Mouse (Mus musculus) hindlimb bud, embryonic 11.5 days (tissue): ENCODE results near the gene Evx1.

Experiments
- DNase-seq: peaks from one replicate; pipeline ENCODE4 v3.0.0-alpha.2; 2012; ENCODE audit warnings: low read depth, low spot score; ENCODE audit errors: extremely low spot score

The Evx1 gene

DNA sequence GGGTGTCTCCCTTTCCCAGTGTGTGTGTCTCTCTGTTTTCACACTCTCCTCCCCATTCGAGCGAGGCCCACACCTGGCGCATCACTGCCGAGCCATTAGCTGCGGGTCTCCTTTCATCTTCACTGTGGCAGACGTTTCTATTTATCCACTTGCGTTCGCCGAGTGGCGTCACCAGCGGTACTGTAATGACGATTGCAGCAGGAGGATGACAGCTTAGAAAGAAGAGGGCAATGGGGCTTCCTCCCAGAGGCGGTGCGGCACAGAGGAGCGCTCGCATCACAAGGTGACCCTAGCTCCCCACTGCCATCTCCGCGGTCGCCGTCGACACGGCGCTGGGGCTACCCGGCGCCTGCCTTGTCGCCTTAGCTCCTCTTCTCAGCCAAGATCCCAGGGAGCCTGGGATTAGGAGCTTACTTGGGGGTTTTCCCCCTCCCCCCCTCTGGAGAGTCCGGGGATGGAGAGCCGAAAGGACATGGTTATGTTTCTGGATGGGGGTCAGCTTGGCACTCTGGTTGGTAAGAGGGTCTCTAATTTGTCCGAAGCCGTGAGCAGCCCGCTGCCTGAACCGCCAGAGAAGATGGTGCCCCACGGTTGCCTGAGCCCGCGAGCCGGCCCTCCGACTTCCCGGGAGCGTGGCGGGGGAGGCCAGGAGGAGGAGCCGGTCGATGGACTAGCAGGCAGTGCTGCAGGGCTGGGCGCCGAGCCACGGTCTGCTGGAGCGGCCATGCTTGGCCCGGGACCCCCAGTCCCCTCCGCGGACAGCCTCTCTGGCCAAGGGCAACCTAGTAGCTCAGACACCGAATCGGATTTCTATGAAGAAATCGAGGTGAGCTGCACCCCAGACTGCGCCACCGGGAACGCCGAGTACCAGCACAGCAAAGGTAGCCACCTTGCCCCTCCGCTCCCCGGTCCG is at the start of gene Evx1:
TSS of gene Evx1 (plus strand) at position 108 of the 913 bp plus-strand sequence.
- no peak for DNase-seq

DNA sequence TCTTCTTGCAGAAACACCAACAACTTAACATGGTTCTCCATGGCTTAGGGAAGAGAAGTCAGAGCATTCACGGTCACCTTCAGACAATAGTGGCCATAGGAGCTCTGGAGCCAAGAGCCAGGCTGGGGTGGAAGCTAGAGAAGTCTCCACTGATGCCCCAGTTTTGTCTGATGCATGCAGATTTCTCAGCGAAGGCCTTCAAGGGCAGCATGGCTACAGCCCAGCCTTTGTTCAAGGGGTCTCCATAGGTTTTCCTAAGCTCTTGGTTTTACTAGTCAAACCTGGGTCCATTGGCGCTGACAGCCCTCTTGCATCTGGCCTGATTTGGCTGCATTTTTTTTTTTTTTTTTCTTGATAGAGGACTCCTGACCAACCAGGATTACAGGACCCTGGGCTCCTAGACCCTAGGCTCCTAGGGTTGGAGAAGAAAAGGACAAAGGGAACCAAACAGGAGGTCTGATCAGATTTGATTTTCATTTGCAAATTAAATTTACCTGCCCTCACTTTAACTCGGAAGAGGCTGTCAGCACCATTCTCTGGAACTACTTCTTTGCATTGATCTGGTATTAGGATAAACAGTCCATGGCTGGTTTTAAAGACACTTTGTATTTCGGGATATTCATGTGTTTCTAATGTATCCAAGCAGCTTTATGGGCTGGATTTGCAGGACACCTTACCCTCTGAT is 49.0 kb upstream of the Evx1 start:
- peak; percentile 2 for DNase-seq

- peak; percentile 26 for DNase-seq
Measured at GRCm38 (mm10) chr6:52265306-52265912, 47.9 kb upstream of the Evx1 start.

GRCm38 (mm10) chr6:52265913-52266665 is 47.2 kb upstream of the Evx1 start:
- DNase-seq = peak; percentile 56

GRCm38 (mm10) chr6:52266666-52266985 is 46.7 kb upstream of the Evx1 start:
- no peak for DNase-seq

- DNase-seq = no peak
Measured at GRCm38 (mm10) chr6:52267221-52267620, 46.1 kb upstream of the Evx1 start.

DNA sequence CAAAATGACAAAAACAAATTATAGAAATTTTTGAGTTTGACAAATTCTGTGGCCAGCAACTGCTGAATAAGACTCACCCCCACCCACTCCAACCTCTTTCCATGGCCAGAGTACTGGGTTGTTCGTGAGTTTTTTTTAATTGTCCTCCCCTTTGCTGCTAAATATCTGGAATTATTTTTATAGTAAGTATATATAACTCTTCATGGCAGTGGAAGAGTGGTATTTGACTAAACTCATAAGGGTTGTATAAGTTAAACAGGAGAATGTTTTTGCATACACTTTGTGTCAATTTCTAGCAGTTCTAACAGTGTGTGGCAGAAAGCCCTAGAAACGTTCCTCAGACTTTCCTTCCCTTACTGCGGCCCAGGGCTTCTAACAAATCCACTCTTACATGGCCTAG is 45.6 kb upstream of the Evx1 start:
- peak; percentile 20 for DNase-seq

- DNase-seq = no peak
Measured at GRCm38 (mm10) chr6:52268341-52268740, 45.0 kb upstream of the Evx1 start.

DNA sequence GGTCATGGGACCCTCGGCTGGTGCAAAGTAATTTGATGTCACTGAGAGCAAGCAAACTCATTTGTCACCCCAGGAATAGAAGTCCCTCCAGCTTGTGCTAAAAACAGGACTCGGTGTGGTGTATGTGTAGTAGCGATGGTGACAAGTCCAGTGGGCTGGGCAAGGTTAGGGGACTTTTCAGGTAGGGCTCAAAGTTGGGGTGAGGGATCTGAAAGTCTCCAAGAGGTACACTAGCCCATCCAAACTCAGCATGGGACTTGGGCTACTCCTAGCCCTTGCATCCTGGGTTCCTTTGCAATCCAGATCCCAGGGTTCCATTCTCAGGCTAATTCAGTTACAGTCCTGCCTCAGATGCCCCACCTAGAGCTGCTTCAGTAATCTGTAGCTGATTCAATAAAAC is 44.5 kb upstream of the Evx1 start:
- DNase-seq = no peak

DNA sequence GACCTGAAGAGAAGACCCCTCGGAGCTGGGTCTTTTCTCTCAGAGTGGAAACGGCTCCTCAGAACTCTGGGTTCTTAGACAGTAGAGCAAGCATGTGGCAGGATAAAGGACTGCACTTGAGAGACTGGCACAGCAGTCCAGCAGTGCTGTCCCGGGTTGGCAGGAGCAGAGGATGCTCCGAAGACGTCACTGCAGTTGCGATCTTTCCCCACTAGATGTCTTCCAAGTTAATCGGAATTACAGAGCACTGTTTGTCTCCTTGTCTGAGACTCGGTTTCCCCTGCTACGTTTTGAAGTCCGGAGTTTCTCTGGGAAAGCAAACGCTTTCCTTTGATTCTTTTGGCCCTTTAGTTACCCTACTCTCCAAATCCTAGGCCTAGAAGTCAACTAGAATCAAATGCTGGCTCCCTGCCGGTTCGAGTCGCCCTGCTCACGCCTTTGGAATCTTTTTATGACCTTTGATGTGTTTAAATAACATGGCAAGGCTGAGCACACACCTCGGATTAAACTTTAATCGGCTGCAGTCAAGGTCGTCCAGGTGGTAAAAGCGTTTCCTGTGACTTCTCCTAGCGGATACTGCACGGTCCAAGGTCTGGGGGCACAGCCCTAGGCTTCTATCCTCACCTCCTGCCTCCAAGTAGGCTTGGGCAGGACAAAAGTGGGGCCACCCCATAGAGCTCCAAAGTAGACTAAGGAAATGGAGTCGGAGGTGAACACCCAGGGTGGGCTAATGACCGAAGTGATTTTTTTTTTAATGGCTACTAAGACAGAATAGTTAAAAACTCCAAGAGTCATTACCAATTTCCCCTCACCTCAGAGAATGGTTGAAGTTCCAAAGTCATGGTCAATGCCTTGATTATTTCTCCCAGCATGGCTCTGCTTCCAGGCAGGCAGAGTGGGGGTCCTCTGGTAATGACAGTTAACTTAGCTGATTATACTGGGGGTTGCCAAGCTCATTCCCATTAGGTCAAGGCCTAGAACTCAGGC is 42.5 kb upstream of the Evx1 start:
- DNase-seq = no peak

DNA sequence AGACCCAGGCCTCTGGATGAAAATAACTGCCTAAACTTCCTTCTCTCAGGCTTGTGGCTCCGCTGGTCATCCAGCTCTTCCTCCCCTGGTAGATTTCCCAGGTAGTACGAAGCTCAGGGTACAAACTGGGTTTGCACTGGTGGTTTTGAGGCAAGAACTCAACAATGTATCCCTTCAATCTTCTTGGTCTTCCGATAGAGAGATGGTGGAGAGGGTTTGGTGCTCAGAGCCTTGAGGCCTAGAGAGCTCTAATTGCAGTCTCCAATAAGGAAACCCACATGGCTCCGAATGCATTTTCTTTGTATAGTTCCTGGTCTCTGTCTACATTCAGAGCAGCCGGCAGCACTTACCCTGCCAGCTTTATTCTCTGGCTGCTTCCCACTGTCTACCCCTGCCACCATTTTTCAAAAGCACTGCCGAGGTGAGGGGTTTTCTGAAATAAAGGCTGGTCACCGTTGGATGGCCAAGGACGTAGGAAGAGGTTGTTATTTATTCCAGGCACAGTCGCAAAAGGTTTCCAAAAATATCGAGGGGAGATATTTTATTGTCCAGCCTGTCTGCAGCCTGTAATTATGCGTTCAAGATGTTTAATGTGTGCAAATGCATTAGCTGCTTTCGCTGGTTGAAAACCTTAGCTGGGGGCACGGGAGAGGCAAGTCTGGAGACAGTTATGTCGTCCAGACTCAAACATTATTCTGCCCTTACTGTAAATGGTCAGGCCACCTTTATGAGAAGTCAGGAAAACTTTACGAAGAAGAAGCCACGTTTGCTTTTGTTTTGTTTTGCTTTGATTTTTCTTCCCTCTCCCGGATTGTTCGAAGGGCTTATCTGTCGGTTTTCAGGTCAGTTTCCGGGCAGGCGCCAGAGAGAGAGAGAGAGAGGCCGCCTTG is 40.3 kb upstream of the Evx1 start:
- DNase-seq = no peak

- DNase-seq = no peak
Measured at GRCm38 (mm10) chr6:52273656-52274280, 39.5 kb upstream of the Evx1 start.

- DNase-seq = no peak
Measured at GRCm38 (mm10) chr6:52274576-52274975, 38.7 kb upstream of the Evx1 start.

GRCm38 (mm10) chr6:52275563-52276280 is 37.6 kb upstream of the Evx1 start:
- DNase-seq = no peak

DNA sequence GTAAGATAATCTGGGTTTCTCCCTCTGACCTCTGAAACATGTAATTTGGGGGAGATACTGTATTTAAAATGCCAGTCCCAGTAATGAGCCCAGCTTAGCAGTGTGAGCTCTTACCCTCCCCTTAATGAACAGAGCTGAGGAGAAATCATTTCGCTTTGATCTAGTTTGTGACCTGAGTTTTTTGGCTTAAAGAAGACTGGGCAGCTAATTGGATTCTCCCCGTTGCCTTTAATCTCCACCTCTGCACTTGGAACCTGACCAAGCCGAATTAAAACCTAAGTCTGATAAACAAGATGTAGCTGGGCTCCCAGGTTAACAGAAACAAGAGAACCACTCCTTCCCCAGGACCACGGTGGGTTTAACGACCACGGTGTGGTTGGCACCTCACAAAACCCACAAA is 36.9 kb upstream of the Evx1 start:
- DNase-seq = no peak

DNA sequence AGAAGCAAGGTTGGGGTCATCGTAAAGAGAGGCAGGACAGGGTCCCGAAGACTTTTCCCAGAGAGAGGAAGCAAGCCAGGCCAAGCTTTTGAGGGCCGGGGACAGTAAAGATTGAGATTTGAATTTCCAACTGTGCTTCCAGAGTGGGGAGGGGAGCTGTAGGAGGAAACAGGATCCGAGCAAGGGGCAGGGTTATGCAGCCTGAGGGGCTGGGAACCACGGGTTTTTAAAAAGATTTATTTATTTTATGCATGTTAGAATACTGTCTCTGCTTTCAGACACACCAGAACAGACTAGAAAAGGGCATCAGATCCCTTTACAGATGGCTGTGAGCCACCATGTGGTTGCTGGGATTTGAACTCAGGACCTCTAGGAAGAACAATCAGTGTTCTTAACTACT is 36.4 kb upstream of the Evx1 start:
- DNase-seq = no peak

DNA sequence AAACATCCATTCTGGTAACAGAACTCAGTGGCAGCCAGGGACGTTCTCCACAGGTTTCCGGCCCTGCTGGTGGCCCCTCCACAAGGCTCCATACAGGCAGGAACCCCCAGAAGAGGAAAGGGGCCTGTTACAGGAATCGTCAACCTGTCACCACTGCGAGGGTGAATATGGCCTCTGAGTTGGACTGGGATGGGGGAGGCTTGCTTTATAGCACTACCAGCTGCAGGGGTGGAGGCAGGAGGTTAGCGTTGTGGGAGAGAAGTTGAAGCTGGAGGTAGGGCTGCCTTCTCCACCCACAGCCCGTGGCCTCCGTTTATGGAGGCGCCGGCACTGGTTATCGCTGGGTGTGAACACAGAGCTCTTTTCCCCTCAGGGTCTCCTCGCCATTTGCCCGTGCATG is 32.2 kb upstream of the Evx1 start:
- no peak for DNase-seq

GRCm38 (mm10) chr6:52283896-52284295 is 29.4 kb upstream of the Evx1 start:
- no peak for DNase-seq
